Mouse (Mus musculus): Measurements from ENCODE around the gene Matk.

GRCm38 (mm10) chr10:81294442-81294841, 41.7 kb downstream of the Matk start:
- TF ChIP-seq CTCF (IDR thresholded peaks at IDR 0.05; ENCODE audit: borderline replicate concordance, insufficient read depth, low read depth, low read length) (no peak), POLR2A (IDR thresholded peaks at IDR 0.05; ENCODE audit: borderline replicate concordance, insufficient read depth, low read length) (no peak)

All from cerebellum, adult 2 months (tissue).